Mouse (Mus musculus) cerebellum, postnatal 10 days (tissue): ENCODE results near the gene B630019K06Rik.
A peak's percentile ranks its signal among the peaks of the same experiment; 100 is the strongest.
"Not testable (repeated sequence)": the region's sequence is repeated elsewhere in the genome, so short reads cannot be mapped to it uniquely, and the experiment has no call there.

Experiments used
- DNase-seq, 2 experiments: peaks; one replicate each; pipeline ENCODE4 v3.0.0; 2021; ENCODE audit warnings: mixed read lengths in 2 of 2

The B630019K06Rik gene

GRCm38 (mm10) chrX:8892343-8893155 lies at the start of gene B630019K06Rik:
TSS of gene B630019K06Rik (plus strand) at chrX:8892382.
- peak; percentile 63 to 69 for DNase-seq

- no peak for DNase-seq
Observed at GRCm38 (mm10) chrX:8843694-8844093, 48.5 kb upstream of the B630019K06Rik start, which contains the start of gene Gm6592. TSS of gene Gm6592 (plus strand) at chrX:8843994.

GRCm38 (mm10) chrX:8852486-8852885 lies 39.7 kb upstream of the B630019K06Rik start:
- no peak for DNase-seq

GRCm38 (mm10) chrX:8864331-8864730 lies 27.9 kb upstream of the B630019K06Rik start:
- peak; percentile 86 to 88 for DNase-seq

GRCm38 (mm10) chrX:8873953-8874352 lies 18.2 kb upstream of the B630019K06Rik start, which contains the start of gene Gm5751:
TSS of gene Gm5751 (plus strand) at chrX:8874253.
- not testable (repeated sequence) for DNase-seq

GRCm38 (mm10) chrX:8884336-8884735 lies 7.8 kb upstream of the B630019K06Rik start:
- no peak for DNase-seq

GRCm38 (mm10) chrX:8891975-8892342 lies 223 bp upstream of the B630019K06Rik start:
- DNase-seq = no peak

- DNase-seq = peak; percentile 53 to 57
Observed at GRCm38 (mm10) chrX:8893182-8893651, 1.0 kb downstream of the B630019K06Rik start.

GRCm38 (mm10) chrX:8900823-8901222 lies 8.6 kb downstream of the B630019K06Rik start:
- no peak for DNase-seq

- DNase-seq = peak; percentile 19 to 30
Observed at GRCm38 (mm10) chrX:8901906-8902472, 9.8 kb downstream of the B630019K06Rik start.

- no peak for DNase-seq
Observed at GRCm38 (mm10) chrX:8921080-8921479, 28.9 kb downstream of the B630019K06Rik start.

- DNase-seq = peak; percentile 27 to 37
Observed at GRCm38 (mm10) chrX:8921813-8922607, 29.8 kb downstream of the B630019K06Rik start.

- no peak for DNase-seq
Observed at GRCm38 (mm10) chrX:8927308-8927707, 35.1 kb downstream of the B630019K06Rik start.

GRCm38 (mm10) chrX:8944041-8944440 lies 51.9 kb downstream of the B630019K06Rik start:
- DNase-seq = no peak
